Mouse (Mus musculus): ENCODE data around the gene Psg22. TPM values are rescaled to one million over a fixed set of nuclear protein-coding genes. Genes with fewer than 3 reads are reported as not detected.
"Not testable (repeated sequence)": the region's sequence is repeated elsewhere in the genome, so short reads cannot be mapped to it uniquely, and the experiment has no call there.

Gene Psg22
- polyA plus RNA-seq (2015; fragmentation: Nextera tagmentation; extraction: Ambion mirVana): 0.19 and 0.23 TPM in 2 replicates

DNA sequence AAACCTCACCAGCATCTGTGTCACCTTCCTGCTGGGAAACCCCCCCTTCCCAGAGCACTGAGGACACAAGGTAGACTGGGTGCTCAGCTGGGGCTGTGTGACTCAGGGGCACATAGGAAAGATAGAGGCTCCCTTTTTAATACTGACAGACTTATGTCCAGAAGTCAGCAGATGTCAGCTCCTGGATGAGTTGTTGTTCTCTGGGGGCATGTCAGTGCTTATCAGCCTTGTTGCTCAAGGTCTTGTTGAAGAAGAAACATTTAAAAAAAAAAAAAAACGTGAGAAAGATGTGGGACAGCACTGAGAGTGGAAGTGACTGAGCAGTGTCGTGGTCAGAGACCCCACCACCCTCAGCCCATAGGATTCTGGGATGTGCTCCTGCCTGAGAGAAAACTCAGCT is at the start of gene Psg22:
Gene Psg22, plus strand, starts transcription at position 301 of the 400 bp plus-strand sequence.
- DNase-seq (ENCODE audit: low spot score): no peak

- no peak for DNase-seq (ENCODE audit: low spot score)
These were observed 38.1 kb upstream of the Psg22 start for GRCm38 (mm10) chr7:18679772-18680171.

DNA sequence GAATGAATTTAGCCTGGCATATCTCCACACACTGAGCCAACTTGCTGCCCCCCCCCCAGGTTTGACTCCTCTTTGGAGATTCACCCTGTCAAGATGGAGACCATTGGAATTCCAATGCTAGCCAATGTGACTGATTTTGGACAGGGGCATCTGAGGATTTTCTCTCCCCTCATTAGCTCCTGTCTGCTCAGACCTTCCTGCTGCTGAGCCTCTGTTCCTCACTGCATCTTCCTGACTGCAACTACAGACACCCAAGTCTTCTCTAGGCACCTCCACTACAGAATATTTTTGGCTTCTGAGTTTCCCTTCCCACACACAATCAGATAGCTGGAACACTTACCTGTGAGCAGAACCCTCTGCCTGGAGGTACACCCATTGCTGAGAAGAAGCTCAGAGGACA is 32.3 kb upstream of the Psg22 start:
- DNase-seq (ENCODE audit: low spot score): no peak

DNA sequence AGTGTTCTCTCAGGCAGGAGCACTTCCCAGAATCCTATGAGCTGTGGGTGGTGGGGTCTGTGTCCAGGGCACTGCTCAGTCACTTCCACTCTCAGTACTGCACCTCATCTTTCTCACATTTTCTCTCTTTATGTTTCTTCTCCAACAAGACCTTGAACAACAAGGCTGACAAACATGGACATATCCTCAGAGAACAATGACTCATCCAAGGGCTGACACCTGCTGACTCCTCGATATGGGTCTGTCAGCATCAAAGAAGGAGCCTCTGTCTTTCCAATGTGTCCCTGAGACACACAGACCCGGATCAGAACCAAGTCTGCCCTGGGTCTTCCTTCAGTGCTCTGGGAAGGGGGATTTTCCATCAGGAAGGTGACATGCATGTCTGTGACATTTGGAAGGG is 31.8 kb upstream of the Psg22 start, which contains the start of gene Psg20:
Gene Psg20, minus strand, starts transcription at position 101 of the 400 bp plus-strand sequence.
- DNase-seq (ENCODE audit: low spot score): no peak

DNA sequence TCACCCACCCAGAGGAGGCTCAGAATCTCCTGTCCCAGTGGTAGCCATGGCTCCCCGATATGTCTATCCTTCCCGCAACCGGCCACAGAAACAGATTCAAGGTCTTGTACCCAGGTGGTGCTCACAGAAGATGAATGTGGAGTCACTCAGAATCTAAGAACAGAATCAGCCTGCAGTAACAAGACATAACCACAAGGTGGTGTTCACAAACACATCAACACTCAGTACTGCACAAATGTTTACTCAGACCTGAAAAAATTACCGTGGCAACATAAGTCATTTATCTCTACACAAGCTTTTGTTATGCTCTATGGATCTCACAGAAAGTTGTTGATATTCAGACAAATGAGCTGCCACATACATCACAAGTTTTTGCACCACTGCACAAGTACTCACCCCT is 7.6 kb upstream of the Psg22 start:
- peak; percentile 2 for DNase-seq (ENCODE audit: low spot score)

GRCm38 (mm10) chr7:18710846-18711245 is 7.0 kb upstream of the Psg22 start:
- DNase-seq (ENCODE audit: low spot score): no peak

DNA sequence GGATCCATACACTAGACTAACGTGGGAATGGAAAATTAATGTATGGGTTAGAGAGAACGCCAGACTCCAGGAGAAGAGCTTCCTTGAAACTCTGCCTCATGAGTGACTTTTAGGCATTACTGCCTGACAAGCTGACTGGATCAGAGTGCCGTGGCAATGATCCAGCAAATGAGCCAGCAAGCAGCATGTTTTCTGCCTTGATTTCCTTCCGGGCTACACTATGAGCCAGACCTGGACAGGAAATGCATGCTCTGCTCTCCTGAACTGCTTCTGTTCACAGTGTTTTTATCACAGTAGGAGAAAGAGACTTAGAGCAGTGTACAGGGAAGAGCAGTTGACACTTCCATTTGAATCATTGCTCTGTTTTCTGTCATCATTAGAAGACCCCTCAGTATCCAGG is 2.3 kb upstream of the Psg22 start:
- DNase-seq (ENCODE audit: low spot score): no peak

DNA sequence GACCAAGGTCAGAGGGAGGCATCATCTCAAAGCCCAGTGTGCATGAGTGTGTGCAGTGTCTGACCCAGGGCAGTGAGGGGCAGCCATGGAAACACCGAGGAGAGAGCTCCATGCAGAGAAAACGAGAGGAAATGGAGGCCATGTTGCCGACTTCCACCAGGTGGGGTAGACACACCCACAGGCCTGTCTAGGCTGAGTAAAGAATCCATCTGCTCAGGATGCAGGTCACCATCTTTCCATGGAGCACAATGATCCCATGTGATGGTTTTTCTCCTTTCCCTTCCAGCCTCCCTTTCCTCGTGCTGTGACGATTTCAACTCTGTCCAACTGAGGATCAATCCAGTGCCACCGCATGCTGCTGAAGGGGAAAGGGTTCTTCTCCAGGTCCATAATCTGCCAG is 6.1 kb downstream of the Psg22 start:
- DNase-seq (ENCODE audit: low spot score): no peak

DNA sequence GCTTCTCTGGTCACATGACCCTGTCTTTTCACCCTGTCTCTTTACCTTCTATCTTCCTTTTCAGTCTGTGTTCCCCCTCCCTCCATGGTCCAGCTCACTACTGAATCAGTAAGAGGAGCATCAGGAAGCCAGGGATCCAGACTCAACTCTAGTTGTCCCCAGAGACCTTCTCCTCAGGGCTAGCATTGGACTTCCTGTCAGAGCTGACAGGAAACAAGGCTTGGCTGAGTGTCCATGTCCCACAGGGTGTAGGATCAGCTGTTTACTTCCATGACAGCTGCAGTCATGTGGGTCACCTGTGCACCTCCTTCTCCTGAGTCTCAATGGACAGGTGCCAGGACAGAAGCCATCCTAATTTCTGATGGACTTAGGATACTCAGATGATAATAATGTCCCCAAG is 8.0 kb downstream of the Psg22 start:
- DNase-seq (ENCODE audit: low spot score): not testable (repeated sequence)

- no peak for DNase-seq (ENCODE audit: low spot score)
These were observed 10.5 kb downstream of the Psg22 start for GRCm38 (mm10) chr7:18728391-18728790.

GRCm38 (mm10) chr7:18733111-18733510 is 15.2 kb downstream of the Psg22 start:
- no peak for DNase-seq (ENCODE audit: low spot score)

DNA sequence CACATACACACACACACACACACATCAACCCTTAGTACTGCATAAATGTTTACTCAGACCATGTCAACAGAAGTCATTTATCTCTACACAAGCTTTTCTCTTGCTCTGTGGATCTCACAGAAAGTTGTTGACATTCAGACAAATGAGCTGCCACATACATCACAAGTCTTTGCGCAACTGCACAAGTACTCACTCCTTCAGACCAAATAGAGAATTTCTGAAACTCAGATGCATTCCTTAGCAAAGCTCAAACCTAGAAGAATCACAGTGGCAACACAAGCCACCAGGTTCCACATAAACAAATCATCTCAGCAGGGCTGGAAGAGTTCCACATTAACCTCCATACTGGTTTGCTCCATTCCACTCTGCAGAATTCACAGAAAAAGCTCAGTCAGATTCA is 16.6 kb downstream of the Psg22 start:
- no peak for DNase-seq (ENCODE audit: low spot score)

DNA sequence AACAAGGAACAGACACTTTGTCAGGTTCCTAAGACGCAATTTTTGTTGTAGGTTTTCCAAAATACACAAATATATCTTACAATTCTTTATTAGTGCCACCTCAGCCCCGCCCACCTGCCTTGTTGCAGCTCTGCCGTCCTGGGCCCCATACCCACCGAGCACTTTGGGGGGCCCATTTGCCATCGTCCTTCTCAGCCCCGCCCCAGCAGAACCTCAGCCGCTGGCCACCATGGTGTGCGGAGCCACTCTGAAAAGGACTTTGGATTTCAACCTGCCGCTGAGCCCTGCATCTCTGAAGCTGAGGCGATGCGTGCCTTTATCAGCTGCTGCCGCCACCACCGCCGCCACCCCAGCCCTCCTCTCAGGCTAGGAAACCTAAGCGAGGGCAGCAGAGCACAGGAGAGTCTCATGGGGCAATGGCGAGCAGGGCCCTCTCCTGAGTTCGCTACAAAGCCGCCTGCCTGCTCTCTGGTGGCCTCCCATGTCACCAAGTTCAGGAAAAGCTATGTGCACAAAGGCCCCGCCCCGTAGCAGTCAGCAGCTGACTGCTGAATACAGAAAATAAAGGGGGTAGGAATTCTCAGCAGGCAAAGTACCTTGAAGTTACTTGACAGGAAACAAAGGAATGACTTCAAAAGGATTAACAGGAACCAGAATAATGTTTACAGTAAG is 28.4 kb downstream of the Psg22 start:
- DNase-seq (ENCODE audit: low spot score): no peak

GRCm38 (mm10) chr7:18747420-18747819 is 29.5 kb downstream of the Psg22 start:
- not testable (repeated sequence) for DNase-seq (ENCODE audit: low spot score)

DNA sequence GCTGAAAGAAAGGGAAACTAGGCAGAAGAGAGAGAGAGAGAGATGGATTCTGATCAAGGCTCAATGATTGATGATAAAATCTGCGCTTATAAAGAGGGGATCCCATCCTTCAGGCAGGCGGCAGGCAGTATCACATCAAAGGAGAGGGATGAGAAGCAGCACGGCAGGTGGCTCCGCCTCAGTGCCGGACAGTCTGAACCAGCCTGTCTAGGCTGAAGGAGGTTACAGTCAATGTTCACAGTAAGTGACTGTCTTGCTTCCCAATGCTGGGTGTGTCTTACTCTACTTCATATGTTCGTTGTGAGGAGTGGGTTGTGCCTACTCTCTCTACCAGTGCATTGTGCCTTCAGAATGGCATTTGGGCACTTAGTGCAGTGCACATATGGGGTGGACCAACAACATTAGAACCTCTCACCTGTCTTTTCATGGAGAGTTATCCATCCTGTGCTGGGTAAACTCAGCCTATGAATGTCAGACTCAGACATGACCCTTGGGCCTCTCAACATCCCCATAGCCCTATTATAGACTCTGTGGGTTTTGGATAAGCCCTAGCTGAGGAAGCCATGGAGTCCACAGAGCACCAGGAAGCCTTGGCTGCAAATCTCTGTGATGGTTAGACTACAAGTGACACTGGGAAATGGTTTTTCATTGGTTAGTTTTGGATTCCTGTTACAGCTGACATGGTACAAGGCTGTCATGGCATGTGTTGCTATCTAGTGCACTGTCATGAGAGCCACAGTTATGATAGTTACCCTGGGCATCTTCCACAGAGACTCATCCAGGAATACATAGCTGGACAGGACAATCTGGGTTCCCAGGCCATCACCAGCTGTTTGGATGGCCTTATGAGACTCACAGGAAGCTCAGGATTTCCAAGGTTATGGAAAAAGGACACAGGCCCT is 31.4 kb downstream of the Psg22 start:
- no peak for DNase-seq (ENCODE audit: low spot score)

- DNase-seq (ENCODE audit: low spot score): peak; percentile 29
These were observed 32.1 kb downstream of the Psg22 start for GRCm38 (mm10) chr7:18749896-18750477.

DNA sequence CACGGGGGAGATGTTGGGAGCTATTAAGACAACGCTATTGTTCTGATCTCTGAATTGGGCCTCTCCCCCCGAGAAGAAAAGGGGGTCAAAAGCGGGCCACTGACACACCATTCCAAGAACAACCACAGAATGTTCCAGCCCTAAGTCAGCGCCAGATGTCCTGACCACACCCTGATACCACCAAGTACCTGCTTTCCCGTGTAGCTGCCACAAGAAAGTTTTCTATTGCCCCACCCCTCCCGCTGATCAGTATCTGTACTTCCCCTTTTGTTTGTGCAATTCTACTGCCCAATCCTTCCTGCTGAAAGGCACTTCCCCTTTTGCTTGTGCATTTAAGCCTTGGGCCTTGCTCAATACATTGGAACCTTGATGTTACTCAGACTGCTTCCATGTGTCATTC is 42.3 kb downstream of the Psg22 start:
- not testable (repeated sequence) for DNase-seq (ENCODE audit: low spot score)

DNA sequence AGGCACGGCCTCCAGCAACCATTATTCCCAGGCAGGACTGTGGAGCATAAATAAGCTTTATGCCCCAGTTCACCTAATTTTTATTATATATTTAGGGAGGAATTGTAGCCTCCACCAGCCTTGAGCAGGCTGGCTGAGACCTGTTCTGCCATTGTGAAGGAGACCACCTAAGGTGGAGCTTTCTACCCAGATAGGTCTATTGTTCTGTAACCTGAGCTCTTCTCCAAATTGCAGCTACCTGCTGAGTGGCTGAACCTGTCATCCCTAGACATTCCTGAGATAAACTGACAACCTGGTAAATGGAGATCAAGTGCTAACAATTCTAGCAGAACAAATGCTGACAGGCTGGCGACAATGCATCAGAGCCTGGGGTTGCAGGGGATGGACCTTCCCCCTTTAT is 45.0 kb downstream of the Psg22 start:
- DNase-seq (ENCODE audit: low spot score): not testable (repeated sequence)

All from thymus, postnatal 0 days (tissue).